In genomic region chr2:3658900-3659299, GRCm38 (mm10) we compare ENCODE assay signal across 13 mouse cellular contexts.
DNase-seq lines count a peak whose midpoint lies in the region; ATAC-seq and TF ChIP-seq lines count a peak whose summit lies in the region.
"Had no signal": no experiment of that assay in that cellular context is flagged by ENCODE, and none has a peak within 500 bp of the region (broad histone marks: within the 10 kb centered on the region; RNA-seq: fewer than 3 reads in every experiment).

No protein-coding gene starts in this region.

- H3K9me3 ChIP-seq in heart, postnatal 0 days (replicated peaks; ENCODE audit: control insufficient read depth, low read length): no peaks in the 10 kb centered on the region
- H3K9me3 ChIP-seq in liver, postnatal 0 days (ENCODE audit: low read length): no peaks in the 10 kb centered on the region
- no peaks in the 10 kb centered on the region for H3K9me3 ChIP-seq in stomach, embryonic 15.5 days
- H3K9me3 ChIP-seq: limb, embryonic 15.5 days had no signal

- H3K27ac ChIP-seq in heart, postnatal 0 days (ENCODE audit: low read depth): peak overlapping the region; percentile 61; the same call in 1 of the 2 replicates
- peak overlapping the region; percentile 92 for H3K27ac ChIP-seq in spleen, adult 2 months (ENCODE audit: insufficient read depth, low read length)
- H3K27ac ChIP-seq in liver, postnatal 0 days (ENCODE audit: low read depth): peak overlapping the region; percentile 96
- peak overlapping the region; percentile 48; the same call in 1 of the 2 replicates for H3K27ac ChIP-seq in stomach, embryonic 15.5 days
- H3K27ac ChIP-seq: left cerebral cortex, adult 2 months; limb, embryonic 15.5 days had no signal

- no peak for ATAC-seq in heart, postnatal 0 days (ENCODE audit: insufficient read depth, low read depth)
- no peak for ATAC-seq in liver, postnatal 0 days
- ATAC-seq in stomach, embryonic 15.5 days (ENCODE audit: insufficient read depth, low FRiP score, low read depth): no peak
- no peak for ATAC-seq in erythroblast, adult 5-6 weeks (replicated peaks; ENCODE audit: low FRiP score, poor library complexity, severe bottlenecking)

- peaks cover 10% of the 10 kb centered on the region; the same call in 1 of the 2 replicates for H3K4me1 ChIP-seq in heart, postnatal 0 days (ENCODE audit: control insufficient read depth, insufficient read depth)
- peaks cover 28% of the 10 kb centered on the region; the same call in 1 of the 2 replicates for H3K4me1 ChIP-seq in spleen, adult 2 months (ENCODE audit: control insufficient read depth, insufficient read depth, insufficient read length)
- peaks cover 38% of the 10 kb centered on the region for H3K4me1 ChIP-seq in liver, postnatal 0 days (ENCODE audit: insufficient read depth)
- no peaks in the 10 kb centered on the region for H3K4me1 ChIP-seq in stomach, embryonic 15.5 days

- no peaks in the 10 kb centered on the region for H3K36me3 ChIP-seq in heart, postnatal 0 days (replicated peaks; ENCODE audit: control insufficient read depth, insufficient read depth, low read length)
- no peaks in the 10 kb centered on the region for H3K36me3 ChIP-seq in spleen, adult 2 months (ENCODE audit: control insufficient read depth, insufficient read depth, low read length)
- no peaks in the 10 kb centered on the region for H3K36me3 ChIP-seq in liver, postnatal 0 days (replicated peaks; ENCODE audit: insufficient read depth, low read length)
- H3K36me3 ChIP-seq in stomach, embryonic 15.5 days: no peaks in the 10 kb centered on the region
- H3K36me3 ChIP-seq: limb, embryonic 15.5 days had no signal

- no peak for TF ChIP-seq CTCF in heart, postnatal 0 days (IDR thresholded peaks at IDR 0.05; ENCODE audit: low read depth)
- no peak for TF ChIP-seq CTCF in spleen, adult 2 months (IDR thresholded peaks at IDR 0.05; ENCODE audit: extremely low read depth, insufficient read depth, insufficient read length, insufficient replicate concordance)
- TF ChIP-seq CTCF in liver, postnatal 0 days (IDR thresholded peaks at IDR 0.05; ENCODE audit: low read depth): no peak

- no peak overlapping the region for H3K4me2 ChIP-seq in heart, postnatal 0 days (ENCODE audit: low read depth, low read length)
- peak overlapping the region; percentile 26; the same call in 1 of the 2 replicates for H3K4me2 ChIP-seq in liver, postnatal 0 days (ENCODE audit: low read depth, low read length)
- no peak overlapping the region for H3K4me2 ChIP-seq in stomach, embryonic 15.5 days
- H3K4me2 ChIP-seq: limb, embryonic 15.5 days had no signal

- H3K27me3 ChIP-seq in heart, postnatal 0 days (ENCODE audit: control insufficient read depth, insufficient read depth, low read length): no peaks in the 10 kb centered on the region
- no peaks in the 10 kb centered on the region for H3K27me3 ChIP-seq in spleen, adult 2 months (ENCODE audit: control insufficient read depth, insufficient read depth, low read length)
- H3K27me3 ChIP-seq in liver, postnatal 0 days (ENCODE audit: insufficient read depth, low read length): no peaks in the 10 kb centered on the region
- H3K27me3 ChIP-seq in stomach, embryonic 15.5 days (replicated peaks): no peaks in the 10 kb centered on the region
- H3K27me3 ChIP-seq: limb, embryonic 15.5 days had no signal

- no peak overlapping the region for H3K4me3 ChIP-seq in heart, postnatal 0 days (ENCODE audit: low read depth, low read length)
- no peak overlapping the region for H3K4me3 ChIP-seq in spleen, adult 2 months (ENCODE audit: extremely low read depth, insufficient read depth, insufficient read length)
- H3K4me3 ChIP-seq in liver, postnatal 0 days (ENCODE audit: low read depth, low read length): no peak overlapping the region
- no peak overlapping the region for H3K4me3 ChIP-seq in stomach, embryonic 15.5 days (replicated peaks)
- H3K4me3 ChIP-seq: left cerebral cortex, adult 2 months; limb, embryonic 15.5 days had no signal

- TF ChIP-seq POLR2A in spleen, adult 2 months (IDR thresholded peaks at IDR 0.05; ENCODE audit: low read depth, low read length): no peak

- no peak for DNase-seq in heart, postnatal 0 days (ENCODE audit: low spot score)
- no peak for DNase-seq in heart, adult 9 months (ENCODE audit: low spot score in 2 of 2)
- no peak for DNase-seq in spleen, adult 2 months (ENCODE audit: low read depth in 1 of 2, low spot score in 2 of 2)
- DNase-seq in spleen, postnatal 4 days (ENCODE audit: low spot score in 2 of 2): no peak
- DNase-seq in liver, postnatal 0 days: no peak
- DNase-seq in layer of hippocampus, adult 9-11 months: no peak
- DNase-seq: adrenal gland, adult 8-10 months; cerebellum, adult 18-20 months; kidney, postnatal 25 days had no signal

- no peak for TF ChIP-seq EP300 in heart, postnatal 0 days (IDR thresholded peaks at IDR 0.05; ENCODE audit: low read depth)
- no peak for TF ChIP-seq EP300 in liver, postnatal 0 days (IDR thresholded peaks at IDR 0.05; ENCODE audit: low read depth)

- H3K9ac ChIP-seq in heart, postnatal 0 days (replicated peaks; ENCODE audit: low read depth, low read length): no peak overlapping the region
- no peak overlapping the region for H3K9ac ChIP-seq in liver, postnatal 0 days (replicated peaks)
- no peak overlapping the region for H3K9ac ChIP-seq in stomach, embryonic 15.5 days
- H3K9ac ChIP-seq: limb, embryonic 15.5 days had no signal

- WGBS in heart, postnatal 0 days: 23% methylated on average over 4 of the region's 4 CpGs
- 29% methylated on average over 4 of the region's 4 CpGs for whole genome bisulfite sequencing in spleen, adult 2 months
- WGBS in liver, postnatal 0 days (ENCODE audit: insufficient replicate concordance): 39% methylated on average over 4 of the region's 4 CpGs
- WGBS in stomach, embryonic 15.5 days: 35% methylated on average over 4 of the region's 4 CpGs
